Mouse (Mus musculus) forebrain, embryonic 14.5 days (tissue): ENCODE measurements around the gene Crispld2. TPM values are rescaled to one million over a fixed set of nuclear protein-coding genes. Genes with fewer than 3 reads are reported as not detected.
A peak's percentile ranks its signal among the peaks of the same experiment; 100 is the strongest.

Source experiments
- ATAC-seq: fragments of 200-750 bp; cut with Nextera tagmentation; 2 replicates; pipeline ENCODE4 v1.8.0; 2017; ENCODE audit warnings: mild to moderate bottlenecking, moderate library complexity
- DNase-seq: peaks from one replicate; pipeline ENCODE4 v3.0.0-alpha.2; 2015; ENCODE audit warnings: low spot score
- H3K27ac ChIP-seq: fragments of 300-500 bp; sonication (generic); 2 replicates; pipeline ENCODE4 v1.5.1; 2014; ENCODE audit warnings: low read depth, mild to moderate bottlenecking, control low read depth, low read length, moderate library complexity
- H3K27me3 ChIP-seq: fragments of 300-500 bp; sonication (generic); replicated peaks from 2 replicates; pipeline ENCODE4 v1.6.1; 2014; ENCODE audit warnings: low read length, control low read depth, mixed read lengths; ENCODE audit not compliant: control insufficient read depth, insufficient read depth
- H3K36me3 ChIP-seq: fragments of 300-500 bp; sonication (generic); 2 replicates; pipeline ENCODE4 v1.6.1; 2014; ENCODE audit warnings: low read length, control low read depth; ENCODE audit not compliant: control insufficient read depth, insufficient read depth
- H3K4me1 ChIP-seq: fragments of 300-500 bp; sonication (generic); 2 replicates; pipeline ENCODE4 v1.6.1; 2014; ENCODE audit warnings: antibody characterized with exemption, low read length, control low read depth; ENCODE audit not compliant: control insufficient read depth, insufficient read depth
- H3K4me2 ChIP-seq: fragments of 300-500 bp; sonication (generic); 2 replicates; pipeline ENCODE4 v1.6.1; 2014; ENCODE audit warnings: mild to moderate bottlenecking, control low read depth, low read length
- H3K4me3 ChIP-seq: fragments of 300-500 bp; sonication (generic); 2 replicates; pipeline ENCODE4 v1.5.1; 2014; ENCODE audit warnings: low read depth, low read length, control low read depth
- H3K9ac ChIP-seq: fragments of 300-500 bp; sonication (generic); 2 replicates; pipeline ENCODE4 v1.6.1; 2014; ENCODE audit warnings: mild to moderate bottlenecking, low read length, control low read depth, moderate library complexity
- H3K9me3 ChIP-seq: fragments of 300-500 bp; sonication (generic); replicated peaks from 2 replicates; pipeline ENCODE4 v1.6.1; 2016; ENCODE audit warnings: low read length, control low read depth, mixed read lengths; ENCODE audit not compliant: control insufficient read depth
- WGBS: fragments of 180-500 bp; shearing (Covaris S2); extraction: QIAGEN DNeasy Blood & Tissue Kit; methylation state at CpG from one replicate; pipeline ENCODE4 v1.1.7; 2014; 5-methylcytosine and 5-hydroxymethylcytosine counted together
- polyA plus RNA-seq: library from polyadenylated mRNA; unstranded; fragments of >200 nt; fragmentation: Nextera tagmentation; extraction: Ambion mirVana; gene quantifications from 2 replicates; pipeline ENCODE4 v1.2.1, GENCODE M21; 2014

Crispld2 gene
- polyA plus RNA-seq, 1 experiment from 2014 or later: 0.79 TPM

DNA sequence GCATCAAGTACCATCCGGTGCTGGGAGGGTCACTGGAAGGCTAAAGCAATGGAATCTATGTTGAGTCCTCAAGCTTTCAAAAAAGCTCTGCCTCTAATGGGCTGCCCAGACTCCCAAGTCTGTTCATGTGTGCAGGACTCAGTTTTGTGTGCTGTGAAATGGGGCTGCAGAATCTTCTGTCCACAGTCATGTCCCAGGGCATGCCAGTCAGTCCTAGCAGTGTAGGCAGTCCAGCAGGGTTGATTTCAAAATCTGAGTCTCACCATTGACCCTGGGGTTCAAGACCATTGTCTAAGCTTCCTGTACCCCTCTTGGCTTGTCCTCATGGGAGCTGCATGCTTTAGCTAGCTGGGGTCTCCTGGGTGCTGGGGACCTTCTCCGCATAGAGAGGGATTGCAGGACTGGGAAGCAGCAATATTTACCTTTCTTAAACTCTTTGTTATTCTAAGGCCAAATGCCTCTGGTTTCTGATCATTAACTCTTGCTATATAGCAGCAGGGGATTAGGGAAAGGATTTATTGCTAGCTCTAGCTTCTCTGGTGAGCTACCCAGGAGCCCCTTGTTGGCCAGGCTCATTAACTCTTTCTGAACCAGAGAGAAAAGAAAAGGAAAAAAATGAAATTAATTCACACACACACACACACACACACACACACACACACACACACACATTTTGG is 12.6 kb downstream of the Crispld2 start:
- ATAC-seq: no peak
- H3K27ac ChIP-seq: no peak overlapping the region
- H3K9me3 ChIP-seq: no peaks in the 10 kb centered on the region
- no peaks in the 10 kb centered on the region for H3K4me1 ChIP-seq
- 56% methylated on average over 2 of the region's 2 CpGs for WGBS
- H3K4me3 ChIP-seq: no peak overlapping the region
- no peaks in the 10 kb centered on the region for H3K36me3 ChIP-seq
- H3K4me2 ChIP-seq: no peak overlapping the region
- no peak for DNase-seq
- H3K9ac ChIP-seq: no peak overlapping the region
- no peaks in the 10 kb centered on the region for H3K27me3 ChIP-seq

DNA sequence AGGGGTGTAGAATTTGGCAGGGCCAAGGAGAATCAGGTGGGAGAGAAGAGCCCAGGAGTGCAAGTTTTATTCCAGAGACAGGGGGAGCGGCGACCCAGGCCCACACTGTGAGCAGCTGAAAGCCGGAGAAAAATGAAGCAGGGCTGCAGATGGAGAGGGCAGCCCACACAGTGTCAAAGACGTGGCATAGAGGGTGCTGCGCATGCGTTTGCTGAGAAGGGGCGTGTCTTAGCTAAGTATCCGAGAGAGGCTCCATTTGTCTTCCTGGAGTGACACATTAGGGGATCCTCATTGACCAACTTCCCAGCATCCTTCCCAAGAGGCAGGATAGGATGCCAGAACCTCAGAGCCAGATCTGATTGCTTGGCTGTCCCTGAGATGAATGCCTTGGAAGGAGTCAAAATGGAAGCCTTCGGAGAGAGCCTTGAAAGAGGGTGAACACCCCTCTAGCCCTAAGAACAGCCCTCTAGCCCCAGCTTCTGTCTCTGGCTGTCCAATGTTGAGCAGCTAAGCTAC is 14.5 kb downstream of the Crispld2 start:
- H3K4me1 ChIP-seq: no peaks in the 10 kb centered on the region
- no peak overlapping the region for H3K27ac ChIP-seq
- H3K4me3 ChIP-seq: no peak overlapping the region
- no peaks in the 10 kb centered on the region for H3K36me3 ChIP-seq
- no peak overlapping the region for H3K4me2 ChIP-seq
- no peaks in the 10 kb centered on the region for H3K27me3 ChIP-seq
- 43% methylated on average over 9 of the region's 9 CpGs for WGBS
- no peak overlapping the region for H3K9ac ChIP-seq
- no peaks in the 10 kb centered on the region for H3K9me3 ChIP-seq
- ATAC-seq (no peak), DNase-seq (peak; percentile 36)

DNA sequence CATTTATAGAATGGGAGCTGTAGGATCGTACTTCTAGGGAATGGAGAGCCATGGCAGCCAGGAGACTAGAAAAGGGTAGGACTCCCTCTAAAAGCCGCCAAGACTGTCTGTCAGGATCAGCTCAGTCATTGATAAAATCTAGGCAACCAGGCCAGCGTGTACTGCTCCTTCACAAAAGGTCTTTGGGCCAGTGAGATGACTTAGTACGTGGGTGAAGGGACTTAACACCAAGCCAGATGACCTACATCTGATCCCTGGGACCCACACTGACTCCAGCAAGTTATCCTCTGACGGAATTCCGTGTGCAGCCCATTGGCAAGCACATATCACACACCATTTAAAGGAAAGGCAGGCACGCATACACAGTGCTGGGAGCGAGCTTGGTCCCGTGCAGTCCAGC is 14.9 kb downstream of the Crispld2 start:
- H3K4me3 ChIP-seq: no peak overlapping the region
- H3K27me3 ChIP-seq: no peaks in the 10 kb centered on the region
- 88% methylated on average over 9 of the region's 9 CpGs for WGBS
- ATAC-seq: no peak
- no peaks in the 10 kb centered on the region for H3K9me3 ChIP-seq
- H3K4me2 ChIP-seq: no peak overlapping the region
- no peaks in the 10 kb centered on the region for H3K36me3 ChIP-seq
- H3K9ac ChIP-seq: no peak overlapping the region
- H3K4me1 ChIP-seq: no peaks in the 10 kb centered on the region
- no peak for DNase-seq
- no peak overlapping the region for H3K27ac ChIP-seq

DNA sequence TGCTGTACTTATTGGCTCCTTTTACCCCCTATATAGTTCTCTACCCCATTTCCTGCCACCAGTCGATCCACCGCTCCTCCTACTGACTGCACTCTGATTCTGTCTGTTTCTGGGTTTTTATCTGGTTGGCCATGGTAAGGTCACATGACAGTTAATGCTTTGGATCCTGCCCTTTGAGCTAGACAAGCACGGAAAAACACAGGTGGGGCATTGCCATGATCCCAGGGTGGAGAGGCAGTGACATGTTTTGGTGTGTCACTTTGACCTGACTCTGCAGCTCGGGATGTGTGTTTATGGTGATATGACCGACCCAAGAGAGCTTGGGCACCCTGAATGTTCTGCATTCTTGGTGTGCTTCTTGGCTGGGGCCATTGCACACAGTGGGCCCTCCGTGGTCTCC is 17.0 kb downstream of the Crispld2 start:
- WGBS: 75% methylated on average over 6 of the region's 6 CpGs

DNA sequence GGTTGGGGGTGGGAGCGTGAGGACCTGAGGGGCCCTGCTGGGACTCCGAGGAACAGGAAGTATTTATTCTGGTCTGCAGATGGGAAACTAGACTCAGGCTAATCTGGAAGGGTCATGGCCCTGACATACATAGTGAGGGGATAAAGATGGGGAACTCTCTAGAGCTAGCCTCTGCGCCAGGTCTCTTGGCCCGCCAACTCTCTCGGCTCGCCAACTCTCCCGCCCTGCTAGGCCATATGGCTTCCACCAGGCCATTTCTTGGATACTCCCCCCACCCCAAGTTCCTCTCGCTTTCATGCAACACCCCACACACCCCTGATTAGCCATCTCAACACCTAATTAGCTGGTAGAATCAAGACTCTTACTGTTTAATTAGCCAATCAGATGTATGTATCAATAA is 20.3 kb downstream of the Crispld2 start:
- no peak overlapping the region for H3K27ac ChIP-seq
- no peaks in the 10 kb centered on the region for H3K9me3 ChIP-seq
- DNase-seq (no peak), ATAC-seq (no peak)
- H3K4me2 ChIP-seq: no peak overlapping the region
- H3K9ac ChIP-seq: no peak overlapping the region
- H3K4me1 ChIP-seq: no peaks in the 10 kb centered on the region
- H3K36me3 ChIP-seq: no peaks in the 10 kb centered on the region
- H3K27me3 ChIP-seq: no peaks in the 10 kb centered on the region
- no peak overlapping the region for H3K4me3 ChIP-seq
- 87% methylated on average over 8 of the region's 8 CpGs for WGBS

More for the DNA sequence above, 17.0 kb downstream of the Crispld2 start:
- Histone ChIP-seq H3K27me3 (no peaks in the 10 kb centered on the region), H3K4me2 (no peak overlapping the region), H3K36me3 (no peaks in the 10 kb centered on the region), H3K9me3 (no peaks in the 10 kb centered on the region), H3K9ac (no peak overlapping the region), H3K4me1 (no peaks in the 10 kb centered on the region), H3K27ac (no peak overlapping the region), H3K4me3 (no peak overlapping the region)
- DNase-seq: no peak
- no peak for ATAC-seq

DNA sequence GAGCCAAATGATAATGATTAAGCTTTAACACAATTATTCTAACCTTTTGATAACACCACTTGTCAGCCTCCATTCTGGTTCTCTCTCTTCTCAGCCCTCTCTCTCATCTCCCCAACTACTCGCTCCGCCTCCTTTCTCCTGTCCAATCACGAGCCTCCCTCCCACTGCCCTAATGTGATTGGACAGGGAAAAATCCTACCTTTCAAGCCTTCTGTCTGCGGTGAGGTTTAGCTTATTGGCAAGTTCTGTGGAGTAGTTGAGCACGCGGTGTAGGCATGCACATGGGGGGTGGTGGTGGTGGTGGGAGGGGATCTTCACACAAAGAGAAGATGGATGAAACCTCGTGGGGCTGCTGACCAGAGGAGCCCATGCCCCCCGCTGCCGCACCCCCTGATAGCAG is 20.7 kb downstream of the Crispld2 start:
- Histone ChIP-seq H3K9me3 (no peaks in the 10 kb centered on the region), H3K27ac (no peak overlapping the region), H3K4me1 (no peaks in the 10 kb centered on the region), H3K36me3 (no peaks in the 10 kb centered on the region), H3K27me3 (no peaks in the 10 kb centered on the region), H3K4me3 (no peak overlapping the region), H3K9ac (no peak overlapping the region), H3K4me2 (no peak overlapping the region)
- peak; percentile 43 for DNase-seq
- 25% methylated on average over 9 of the region's 9 CpGs for WGBS
- ATAC-seq: no peak

DNA sequence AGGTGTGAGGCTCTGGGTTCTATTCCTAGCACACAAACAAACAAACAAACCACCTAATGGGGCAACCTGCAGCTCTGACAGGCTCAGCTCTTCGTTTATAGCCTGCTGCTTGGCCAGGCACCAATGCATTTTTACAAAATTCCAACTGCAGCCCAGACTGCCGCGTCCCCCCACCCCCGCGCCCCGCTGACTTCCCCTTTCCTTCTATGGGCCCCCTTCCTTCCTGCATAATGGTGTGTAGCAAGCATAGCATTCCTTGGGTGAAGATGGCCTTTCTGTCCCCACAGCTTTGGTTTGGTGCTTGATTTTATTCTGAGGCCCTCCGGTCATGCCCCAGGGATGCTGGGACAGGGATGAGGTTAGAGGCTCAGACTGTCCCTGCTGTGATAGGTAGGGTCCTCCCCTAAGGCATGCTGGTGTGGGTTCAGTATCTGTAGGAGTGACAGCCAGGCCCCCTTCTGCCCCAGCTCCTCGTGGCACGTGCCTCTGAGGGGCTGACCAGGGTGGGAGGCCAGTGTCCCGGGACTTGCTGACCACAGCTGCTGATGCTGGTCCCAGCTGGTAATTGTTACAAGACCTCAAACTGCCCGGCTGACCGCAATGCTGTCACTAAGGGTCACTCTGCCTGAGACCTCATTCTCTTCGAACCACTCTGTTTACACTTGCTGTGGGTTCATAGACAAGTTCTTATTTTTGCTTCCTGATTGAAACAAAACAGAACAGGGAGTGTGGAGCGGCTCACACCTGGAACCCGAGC is 22.2 kb downstream of the Crispld2 start:
- no peak overlapping the region for H3K4me2 ChIP-seq
- H3K36me3 ChIP-seq: no peaks in the 10 kb centered on the region
- WGBS: 79% methylated on average over 15 of the region's 15 CpGs
- no peaks in the 10 kb centered on the region for H3K27me3 ChIP-seq
- no peak overlapping the region for H3K27ac ChIP-seq
- DNase-seq (no peak), ATAC-seq (no peak)
- no peak overlapping the region for H3K9ac ChIP-seq
- no peaks in the 10 kb centered on the region for H3K9me3 ChIP-seq
- H3K4me3 ChIP-seq: no peak overlapping the region
- H3K4me1 ChIP-seq: no peaks in the 10 kb centered on the region

DNA sequence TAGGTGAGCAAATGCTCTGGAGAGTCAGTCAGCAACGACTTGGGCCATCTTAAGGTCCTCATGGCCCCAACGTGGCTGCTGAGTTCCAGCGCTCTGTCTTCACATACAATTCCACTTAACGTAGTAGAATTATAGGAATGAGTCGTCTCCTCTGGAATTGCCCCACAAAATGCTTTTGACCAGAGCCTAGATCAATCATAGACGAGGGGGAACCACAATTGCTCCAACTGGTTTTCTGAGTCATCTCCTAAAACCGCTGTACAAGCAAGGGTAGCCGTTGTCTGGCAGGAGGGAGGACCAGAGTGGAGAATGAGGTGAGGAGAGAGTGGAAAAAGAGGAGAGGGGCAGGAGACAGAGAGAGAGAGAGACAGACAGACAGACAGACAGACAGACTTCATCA is 23.7 kb downstream of the Crispld2 start:
- no peaks in the 10 kb centered on the region for H3K9me3 ChIP-seq
- H3K27ac ChIP-seq: no peak overlapping the region
- no peak overlapping the region for H3K4me2 ChIP-seq
- no peaks in the 10 kb centered on the region for H3K4me1 ChIP-seq
- H3K9ac ChIP-seq: no peak overlapping the region
- DNase-seq (no peak), ATAC-seq (no peak)
- H3K4me3 ChIP-seq: no peak overlapping the region
- 89% methylated on average over 8 of the region's 8 CpGs for WGBS
- no peaks in the 10 kb centered on the region for H3K27me3 ChIP-seq
- H3K36me3 ChIP-seq: no peaks in the 10 kb centered on the region

DNA sequence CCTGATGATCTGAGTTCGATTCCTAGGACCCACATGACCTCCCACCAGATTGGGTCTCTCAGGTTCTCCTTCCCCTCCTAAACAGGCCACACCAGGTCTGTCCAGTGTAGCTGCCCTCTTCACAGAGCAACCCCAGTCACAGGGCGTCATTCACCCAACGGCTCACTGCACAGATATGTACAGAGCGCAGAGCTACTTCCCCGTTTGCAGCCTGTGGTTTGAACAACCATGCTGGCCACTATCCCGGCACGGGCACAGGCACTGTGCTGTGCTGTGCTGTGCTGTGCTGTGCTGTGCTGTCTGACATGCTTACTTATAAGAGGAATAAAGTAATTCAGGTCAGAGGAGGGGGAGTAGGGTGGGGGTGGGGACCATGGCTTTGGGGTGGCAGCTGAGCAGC is 24.2 kb downstream of the Crispld2 start:
- Histone ChIP-seq H3K4me2 (no peak overlapping the region), H3K27ac (no peak overlapping the region), H3K9me3 (no peaks in the 10 kb centered on the region), H3K27me3 (no peaks in the 10 kb centered on the region), H3K9ac (no peak overlapping the region), H3K4me1 (no peaks in the 10 kb centered on the region), H3K36me3 (no peaks in the 10 kb centered on the region), H3K4me3 (no peak overlapping the region)
- ATAC-seq (no peak), DNase-seq (no peak)
- 81% methylated on average over 7 of the region's 7 CpGs for WGBS
